Mouse (Mus musculus) liver, embryonic 14.5 days (tissue): ENCODE measurements around the gene C1ra.

Experiments
- CTCF ChIP-seq: IDR thresholded peaks from 2 replicates; pipeline ENCODE4 v1.5.1; 2016; ENCODE audit warnings: antibody characterized with exemption, low read depth, control low read depth
- EP300 ChIP-seq: IDR thresholded peaks from 2 replicates; pipeline ENCODE4 v1.6.1; 2016; ENCODE audit warnings: antibody characterized with exemption, low read depth

DNA sequence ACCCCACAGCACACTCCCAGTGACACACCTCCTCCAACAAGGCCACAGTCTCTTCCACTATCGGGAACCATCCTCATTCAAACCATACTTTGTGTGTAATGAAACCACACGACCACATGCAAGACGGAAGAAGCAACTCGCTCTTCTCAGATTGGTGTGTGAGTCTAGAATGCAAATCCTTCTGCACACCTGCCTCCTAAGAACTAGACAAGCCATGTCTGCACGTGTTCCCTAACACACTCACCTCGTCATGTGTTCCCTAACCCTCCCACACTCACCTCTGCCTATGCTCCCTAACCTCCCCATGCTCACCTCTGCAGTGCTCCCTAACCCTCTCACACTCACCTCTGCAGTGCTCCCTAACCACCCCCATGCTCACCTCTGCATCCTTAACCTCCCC, 20.8 kb upstream of the C1ra start:
- TF ChIP-seq CTCF (no peak), EP300 (no peak)
